Mouse (Mus musculus) C2C12 (cell line): Measurements from ENCODE around the gene Il17f.

Experiments
- CEBPB ChIP-seq: IDR thresholded peaks from one replicate; pipeline ENCODE4 v1.6.1; 2011; ENCODE audit warnings: low read depth, mild to moderate bottlenecking, control low read depth, moderate library complexity
- CTCF ChIP-seq: IDR thresholded peaks from one replicate; pipeline ENCODE4 v1.5.1; 2011; ENCODE audit not compliant: control insufficient read depth, insufficient read depth, insufficient read length
- FOSL1 ChIP-seq: IDR thresholded peaks from one replicate; pipeline ENCODE4 v1.8.0; 2011; ENCODE audit warnings: mild to moderate bottlenecking, low read length; ENCODE audit not compliant: poor library complexity, insufficient read depth, severe bottlenecking
- MAX ChIP-seq: IDR thresholded peaks from one replicate; pipeline ENCODE4 v1.6.1; 2011; ENCODE audit warnings: mild to moderate bottlenecking, control low read depth
- MYOG ChIP-seq: IDR thresholded peaks from one replicate; pipeline ENCODE4 v1.6.1; 2011; ENCODE audit not compliant: control insufficient read depth, insufficient read length; ENCODE audit errors: extremely low read depth

DNA sequence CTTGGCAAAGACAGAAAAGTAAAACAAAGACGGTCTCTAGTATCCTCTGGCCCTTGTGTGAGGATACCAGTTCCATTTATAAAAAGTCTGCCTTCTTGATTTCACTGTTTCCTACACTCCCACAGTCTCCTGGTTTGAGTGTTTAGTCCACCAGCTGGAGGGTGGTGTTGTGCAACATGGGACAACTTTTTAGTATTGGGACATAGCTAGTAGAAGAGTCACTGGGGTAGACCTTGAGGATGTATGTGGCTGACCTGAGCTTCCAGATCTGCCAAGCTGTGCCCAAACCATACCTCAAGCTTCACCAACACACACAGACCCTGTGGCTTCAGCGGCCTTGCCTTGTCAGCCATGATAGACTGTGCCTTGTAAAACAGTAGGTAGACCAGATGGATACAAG is 37.6 kb upstream of the Il17f start:
- TF ChIP-seq CTCF = no peak
- TF ChIP-seq MAX = no peak
- TF ChIP-seq FOSL1 = no peak
- TF ChIP-seq CEBPB = no peak
- no peak for TF ChIP-seq MYOG
